Mouse (Mus musculus): ENCODE data around the gene Dennd1c. TPM values are rescaled to one million over a fixed set of nuclear protein-coding genes. Genes with fewer than 3 reads are reported as not detected.

Dennd1c gene
- total and polyA plus RNA-seq, 3 experiments = 6.8 to 33.9 (median 9.7) TPM

GRCm38 (mm10) chr17:57106035-57106368 lies 27.7 kb upstream of the Dennd1c start (continued):
- TF ChIP-seq NELFE (IDR thresholded peaks at IDR 0.05; ENCODE audit: low read depth, low read length) (no peak; the same call in 1 of the 2 replicates), RCOR1 (conservative IDR thresholded peaks at IDR 0.05; ENCODE audit: low read depth, low read length) (no peak), SMC3 (IDR thresholded peaks at IDR 0.05; ENCODE audit: low read depth, low read length) (no peak), RAD21 (IDR thresholded peaks at IDR 0.05; ENCODE audit: low read depth, low read length) (no peak), MEF2A (IDR thresholded peaks at IDR 0.05; ENCODE audit: borderline replicate concordance, low read depth, low read length) (no peak), JUND (conservative IDR thresholded peaks at IDR 0.05; ENCODE audit: low read depth, low read length) (no peak), POLR2AphosphoS2 (IDR thresholded peaks at IDR 0.05; ENCODE audit: low read depth, low read length) (0 out of 2 replicates have a peak, but pooled peaks have one; percentile 19), TCF12 (IDR thresholded peaks at IDR 0.05; ENCODE audit: low read depth, low read length) (peak; percentile 52; the same call in 1 of the 2 replicates), NRF1 (IDR thresholded peaks at IDR 0.05; ENCODE audit: low read depth, low read length) (no peak), ZMIZ1 (IDR thresholded peaks at IDR 0.05; ENCODE audit: low read depth, low read length) (peak; percentile 10; the same call in 1 of the 2 replicates), MYC (IDR thresholded peaks at IDR 0.05; ENCODE audit: low read depth, low read length) (no peak), ETS1 (conservative IDR thresholded peaks at IDR 0.05; ENCODE audit: low read depth, low read length) (0 out of 2 replicates have a peak, but pooled peaks have one; percentile 5), UBTF (IDR thresholded peaks at IDR 0.05; ENCODE audit: low read depth, low read length) (0 out of 2 replicates have a peak, but pooled peaks have one; percentile 3), MAX (IDR thresholded peaks at IDR 0.05; ENCODE audit: low read length) (no peak), KAT2A (IDR thresholded peaks at IDR 0.05; ENCODE audit: insufficient replicate concordance, low read length) (no peak), CTCF (conservative IDR thresholded peaks at IDR 0.05 in 1 of 2, IDR thresholded peaks at IDR 0.05 in 1 of 2; ENCODE audit: low read depth in 2 of 2, low read length in 2 of 2) (no peak), HCFC1 (IDR thresholded peaks at IDR 0.05; ENCODE audit: low read depth, low read length) (no peak), CHD2 (IDR thresholded peaks at IDR 0.05; ENCODE audit: low read length) (no peak), GABPA (IDR thresholded peaks at IDR 0.05; ENCODE audit: insufficient replicate concordance, low read depth, low read length) (no peak)

DNA sequence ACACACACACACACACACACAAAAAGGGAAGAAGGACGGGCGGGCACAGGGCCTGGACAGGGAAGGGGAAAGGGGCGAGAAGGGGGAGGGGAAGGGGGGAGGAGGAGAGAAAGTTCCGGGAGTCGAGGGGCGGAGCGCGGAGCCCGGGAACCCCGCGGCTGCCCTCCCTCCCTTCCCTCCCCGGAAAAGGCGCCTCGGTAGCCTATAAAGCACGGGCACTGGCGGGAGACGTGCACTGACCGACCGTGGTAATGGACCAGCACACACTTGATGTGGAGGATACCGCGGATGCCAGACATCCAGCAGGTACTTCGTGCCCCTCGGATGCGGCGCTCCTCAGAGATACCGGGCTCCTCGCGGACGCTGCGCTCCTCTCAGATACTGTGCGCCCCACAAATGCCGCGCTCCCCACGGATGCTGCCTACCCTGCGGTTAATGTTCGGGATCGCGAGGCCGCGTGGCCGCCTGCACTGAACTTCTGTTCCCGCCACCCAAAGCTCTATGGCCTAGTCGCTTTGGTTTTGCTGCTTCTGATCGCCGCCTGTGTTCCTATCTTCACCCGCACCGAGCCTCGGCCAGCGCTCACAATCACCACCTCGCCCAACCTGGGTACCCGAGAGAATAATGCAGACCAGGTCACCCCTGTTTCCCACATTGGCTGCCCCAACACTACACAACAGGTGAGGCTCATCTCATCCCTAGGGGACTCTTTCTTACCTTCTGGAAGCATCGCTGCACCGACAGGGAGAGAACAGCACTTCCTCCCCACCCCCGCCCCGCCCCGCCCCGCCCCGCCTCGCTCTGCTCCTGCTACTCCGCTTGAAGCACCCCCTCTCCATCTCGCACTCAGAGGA lies 27.1 kb upstream of the Dennd1c start, which contains the start of gene Tnfsf9:
Gene Tnfsf9 (plus strand): TSS at position 145 of the 854 bp plus-strand sequence.
- peaks cover 37% of the 10 kb centered on the region for H3K79me2 ChIP-seq (replicated peaks; ENCODE audit: control insufficient read depth, extremely low read depth, insufficient read depth, poor library complexity, severe bottlenecking)
- dilution Hi-C loops (cut with MboI; ENCODE audit: extremely low pct_ligation_motif_present, extremely low pct_unique_long_range_greater_than_20kb, low sequenced_read_pairs) = no loop called here
- no peaks in the 10 kb centered on the region for H3K9me3 ChIP-seq (replicated peaks; ENCODE audit: low read length)
- H3K9ac ChIP-seq (ENCODE audit: insufficient read depth, low read depth) = peak within 1 kb of the TSS; percentile 99
- H3K27ac ChIP-seq (ENCODE audit: insufficient read depth, low read depth) = peak within 1 kb of the TSS; percentile 94
- H3K4me1 ChIP-seq (ENCODE audit: control insufficient read depth in 1 of 2, insufficient read depth in 2 of 2) = peaks cover 13 to 50% of the 10 kb centered on the region in 2 experiments
- H3K27me3 ChIP-seq (replicated peaks) = no peaks in the 10 kb centered on the region
- H3K4me2 ChIP-seq (ENCODE audit: insufficient read depth, low read depth, poor library complexity, severe bottlenecking) = peak within 1 kb of the TSS; percentile 84
- H3K4me3 ChIP-seq (replicated peaks in 1 of 3; ENCODE audit: low read depth in 2 of 3, low read length in 2 of 3, poor library complexity in 1 of 3) = peak within 1 kb of the TSS; percentile 61 to 89 (median 83)
- in situ Hi-C loops (cut with MboI; ENCODE audit: low pct_ligation_motif_present, low pct_unique_long_range_greater_than_20kb, low sequenced_read_pairs) = no loop called here
- H3K36me3 ChIP-seq (replicated peaks in 1 of 2; ENCODE audit: control insufficient read depth in 1 of 2, insufficient read depth in 1 of 2, low read length in 1 of 2) = peaks cover 28 to 40% of the 10 kb centered on the region in 2 experiments
- peak; percentile 83 for DNase-seq (ENCODE audit: extremely low read depth)
- peak; percentile 93 for TF ChIP-seq MAZ (IDR thresholded peaks at IDR 0.05; ENCODE audit: low read depth, low read length)
- peak; percentile 60; the same call in 1 of the 2 replicates for TF ChIP-seq E2F4 (IDR thresholded peaks at IDR 0.05; ENCODE audit: insufficient replicate concordance, low read depth, low read length)
- no peak for TF ChIP-seq USF2 (conservative IDR thresholded peaks at IDR 0.05; ENCODE audit: low read depth, low read length)
- TF ChIP-seq ZKSCAN1 (IDR thresholded peaks at IDR 0.05; ENCODE audit: borderline replicate concordance, low read depth, low read length) = no peak
- peak; percentile 27; the same call in 1 of the 2 replicates for TF ChIP-seq MEF2A (IDR thresholded peaks at IDR 0.05; ENCODE audit: borderline replicate concordance, low read depth, low read length)
- TF ChIP-seq PAX5 (IDR thresholded peaks at IDR 0.05; ENCODE audit: low read length) = no peak
- no peak for TF ChIP-seq MAFK (IDR thresholded peaks at IDR 0.05; ENCODE audit: insufficient replicate concordance, low read length)
- peak; percentile 94 for TF ChIP-seq TCF12 (IDR thresholded peaks at IDR 0.05; ENCODE audit: low read depth, low read length)
- no peak for TF ChIP-seq EP300 (IDR thresholded peaks at IDR 0.05; ENCODE audit: low read length)
- peak; percentile 96 for TF ChIP-seq POLR2AphosphoS2 (IDR thresholded peaks at IDR 0.05; ENCODE audit: low read depth, low read length)
- TF ChIP-seq KAT2A (IDR thresholded peaks at IDR 0.05; ENCODE audit: insufficient replicate concordance, low read length) = 0 out of 2 replicates have a peak, but pooled peaks have one; percentile 8
- TF ChIP-seq ZMIZ1 (IDR thresholded peaks at IDR 0.05; ENCODE audit: low read depth, low read length) = peak; percentile 100
- TF ChIP-seq ETS1 (conservative IDR thresholded peaks at IDR 0.05; ENCODE audit: low read depth, low read length) = no peak; the same call in none of the 2 replicates
- TF ChIP-seq ZNF384 (IDR thresholded peaks at IDR 0.05; ENCODE audit: low read depth, low read length) = no peak
- TF ChIP-seq NELFE (IDR thresholded peaks at IDR 0.05; ENCODE audit: low read depth, low read length) = peak; percentile 100
- no peak for TF ChIP-seq USF1 (IDR thresholded peaks at IDR 0.05; ENCODE audit: low read depth, low read length)
- no peak for TF ChIP-seq CTCF (conservative IDR thresholded peaks at IDR 0.05 in 1 of 2, IDR thresholded peaks at IDR 0.05 in 1 of 2; ENCODE audit: low read depth in 2 of 2, low read length in 2 of 2)
- TF ChIP-seq SIN3A (IDR thresholded peaks at IDR 0.05; ENCODE audit: low read length) = peak; percentile 37
- peak; percentile 82 for TF ChIP-seq ELF1 (IDR thresholded peaks at IDR 0.05; ENCODE audit: low read depth, low read length)
- TF ChIP-seq JUND (conservative IDR thresholded peaks at IDR 0.05; ENCODE audit: low read depth, low read length) = no peak
- TF ChIP-seq TBP (conservative IDR thresholded peaks at IDR 0.05; ENCODE audit: low read depth, low read length) = peak; percentile 98
- no peak for TF ChIP-seq JUN (IDR thresholded peaks at IDR 0.05; ENCODE audit: insufficient read depth, low read depth, low read length)
- TF ChIP-seq MAX (IDR thresholded peaks at IDR 0.05; ENCODE audit: low read length) = 0 out of 2 replicates have a peak, but pooled peaks have one; percentile 39
